Mouse (Mus musculus) kidney, adult 11 months (tissue): ENCODE data around the gene Nt5dc3.
A peak's percentile ranks its signal among the peaks of the same experiment; 100 is the strongest.

ENCODE experiments used
- DNase-seq: peaks from one replicate; pipeline ENCODE4 v3.0.0; 2022

Gene Nt5dc3

DNA sequence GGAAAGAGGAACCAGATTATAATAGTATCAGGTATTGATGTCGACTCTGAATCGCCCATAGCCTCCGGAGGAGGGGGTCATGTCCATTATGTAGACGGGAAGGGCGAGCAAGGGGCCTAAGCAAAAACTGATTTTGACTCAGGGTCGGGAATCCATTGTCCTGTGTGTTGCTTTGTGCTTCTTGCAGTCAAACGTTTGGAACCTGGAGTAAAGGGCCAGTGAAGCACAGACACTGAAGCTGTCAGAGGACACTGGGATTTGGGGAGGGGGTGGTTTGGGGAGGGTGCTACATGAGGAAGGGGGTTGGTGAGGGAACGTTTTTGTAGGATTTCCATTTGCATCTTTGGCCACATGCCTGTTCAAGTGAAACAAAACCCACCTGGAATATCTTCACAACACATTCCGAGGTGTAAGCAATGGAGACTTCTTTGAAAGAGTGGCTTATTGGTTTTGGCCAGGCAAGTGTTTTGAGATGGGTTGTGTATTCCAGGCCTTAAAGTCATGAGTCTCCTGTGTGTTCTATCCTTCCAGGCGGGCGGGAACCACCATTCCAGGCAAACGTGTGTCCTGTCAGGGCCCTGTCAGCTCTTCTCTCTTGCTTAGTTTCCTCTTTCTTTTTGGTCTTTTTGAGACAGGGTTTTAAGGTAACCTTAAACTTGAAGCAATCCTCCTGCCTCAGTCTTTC is 1.2 kb downstream of the Nt5dc3 start:
- DNase-seq: no peak

DNA sequence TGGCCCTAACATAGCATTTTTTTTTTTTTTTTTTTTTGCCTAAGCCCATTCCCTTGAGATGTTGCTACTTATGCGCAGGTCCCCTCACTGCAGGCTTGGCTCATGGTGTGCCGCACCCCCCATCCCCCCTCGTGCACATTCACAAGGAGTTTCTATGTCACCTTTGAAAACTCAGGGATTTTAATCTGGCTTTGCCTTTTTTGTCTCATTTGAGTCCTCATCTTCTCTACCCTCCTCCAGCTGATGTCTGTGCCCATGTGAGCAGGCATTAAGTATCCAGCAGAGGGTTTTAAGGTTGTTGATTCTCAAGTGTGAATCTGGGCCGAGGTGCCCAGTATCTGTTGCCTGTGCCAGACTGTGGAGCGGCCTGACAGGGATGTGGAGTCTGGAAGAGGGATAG is 2.8 kb downstream of the Nt5dc3 start:
- no peak for DNase-seq

DNA sequence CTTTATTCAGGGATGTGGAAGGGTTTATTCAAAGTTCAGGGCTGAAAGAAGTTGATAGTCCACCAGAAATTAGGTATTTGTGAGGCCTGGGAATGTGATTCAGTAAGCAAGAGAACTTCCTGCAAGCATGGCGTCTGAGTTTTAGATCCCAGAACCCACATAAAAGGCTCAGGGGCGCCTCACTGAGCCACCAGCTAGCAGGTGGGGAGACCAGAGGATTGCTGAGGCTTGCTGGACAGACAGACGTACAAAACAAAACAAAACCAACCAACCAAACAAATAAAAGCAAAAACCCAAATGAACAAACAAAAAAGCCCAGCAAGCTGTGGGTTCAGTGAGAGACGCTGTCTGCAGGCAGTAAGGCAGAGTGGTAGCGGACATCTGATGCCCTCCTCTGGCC is 3.9 kb downstream of the Nt5dc3 start:
- DNase-seq: no peak

DNA sequence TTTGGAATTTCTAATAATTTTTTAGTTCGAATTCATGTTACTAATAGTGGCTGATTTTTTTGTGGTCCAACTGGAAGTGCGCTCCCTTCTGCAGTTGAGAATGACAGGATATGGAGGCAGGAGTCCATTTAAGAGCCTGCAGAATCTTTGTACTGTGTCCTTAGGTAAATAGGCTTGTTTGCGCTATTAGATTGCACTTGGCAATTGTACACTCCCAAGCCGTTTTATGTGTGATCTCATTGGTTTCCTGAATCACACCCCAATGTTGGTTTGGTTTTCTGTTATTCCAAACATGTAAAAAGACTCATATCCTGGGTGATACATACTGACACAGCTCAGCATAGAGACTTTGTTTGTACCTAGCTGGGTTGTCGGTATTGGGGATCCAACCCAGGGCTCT is 4.8 kb downstream of the Nt5dc3 start:
- DNase-seq: no peak

DNA sequence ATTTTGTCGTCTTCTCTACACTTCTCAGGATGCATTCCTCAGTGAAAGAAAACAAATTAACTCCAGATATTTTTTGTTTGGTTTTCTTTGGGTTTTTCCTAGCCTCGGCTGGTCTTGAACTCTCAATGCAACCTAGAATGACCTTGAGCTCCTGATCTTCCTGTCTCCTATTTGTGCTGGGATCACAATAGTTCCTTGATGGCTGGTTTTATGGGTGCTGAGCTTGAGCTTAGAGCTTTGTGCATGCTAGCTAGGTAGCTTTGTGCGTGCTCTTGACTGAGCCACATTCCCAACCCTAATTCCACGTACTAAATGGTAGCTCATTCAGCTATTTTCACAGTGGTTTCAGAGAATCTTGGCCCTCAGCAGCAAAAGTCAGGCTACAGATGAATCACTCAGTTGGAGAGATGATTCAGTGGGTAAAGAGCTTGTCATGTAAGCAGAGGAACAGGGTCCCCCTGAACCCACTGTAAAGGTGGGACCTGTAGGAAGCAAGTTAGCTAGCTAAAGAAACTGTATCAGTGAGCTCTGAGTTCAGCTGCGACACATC is 5.4 kb downstream of the Nt5dc3 start:
- DNase-seq: no peak

DNA sequence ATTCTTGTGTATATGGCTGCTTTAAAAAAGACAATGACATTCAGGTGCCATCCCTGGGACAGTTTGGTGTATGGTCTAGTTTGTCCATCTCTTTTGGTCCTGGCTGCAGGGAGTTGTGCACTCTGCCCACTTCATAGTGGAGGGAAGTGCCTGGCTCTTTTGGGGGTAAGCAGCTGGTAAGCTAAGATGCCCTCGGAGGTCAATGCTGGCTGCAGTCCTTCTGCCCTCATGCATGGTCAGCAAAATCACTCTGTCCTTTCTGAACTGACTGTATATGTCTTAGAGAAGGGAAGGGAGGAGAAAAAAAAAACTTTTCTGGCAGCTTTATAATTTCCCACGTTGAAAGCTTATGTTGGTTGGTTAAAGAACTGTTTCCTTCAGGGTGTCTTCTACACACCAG is 6.6 kb downstream of the Nt5dc3 start:
- DNase-seq: peak; percentile 50

DNA sequence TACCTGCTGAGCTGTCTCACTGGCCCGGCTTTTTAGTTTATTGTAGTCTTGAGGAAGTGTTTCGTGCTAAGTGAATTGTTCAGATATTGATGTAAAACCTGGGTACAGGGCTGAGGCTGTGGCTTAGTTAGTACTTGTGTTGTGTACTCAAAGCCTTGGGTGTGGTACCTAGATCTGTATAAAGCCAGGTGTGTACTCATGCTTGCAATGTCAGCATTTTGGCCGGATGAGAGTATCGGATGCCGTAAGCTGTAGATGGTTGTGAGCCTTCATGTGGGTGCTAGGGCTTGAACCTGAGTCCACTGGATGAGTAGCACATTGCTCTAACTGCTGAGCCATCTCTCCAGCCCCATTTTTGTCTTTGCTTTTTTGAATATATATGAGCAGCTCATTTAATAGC is 7.3 kb downstream of the Nt5dc3 start:
- DNase-seq: no peak

DNA sequence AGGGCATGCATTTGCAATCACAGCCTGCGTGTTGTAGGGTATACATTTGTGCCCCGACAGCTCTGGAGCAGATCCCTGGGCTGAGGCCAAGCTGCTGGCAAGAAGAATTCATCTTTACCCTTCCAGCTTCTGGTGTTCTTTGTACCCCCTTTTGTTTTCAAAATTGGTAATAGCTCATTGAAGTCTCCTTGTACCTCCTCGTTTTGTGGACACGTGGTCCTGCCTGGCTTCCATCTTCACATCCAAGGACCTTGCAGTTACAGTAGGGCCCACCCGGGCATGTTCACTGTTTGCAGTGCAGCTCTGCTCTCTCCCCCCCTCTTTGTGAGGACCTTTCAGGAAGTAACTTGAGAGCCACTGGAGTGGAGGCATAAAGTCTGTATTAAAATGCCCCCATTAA is 9.4 kb downstream of the Nt5dc3 start:
- DNase-seq: no peak

DNA sequence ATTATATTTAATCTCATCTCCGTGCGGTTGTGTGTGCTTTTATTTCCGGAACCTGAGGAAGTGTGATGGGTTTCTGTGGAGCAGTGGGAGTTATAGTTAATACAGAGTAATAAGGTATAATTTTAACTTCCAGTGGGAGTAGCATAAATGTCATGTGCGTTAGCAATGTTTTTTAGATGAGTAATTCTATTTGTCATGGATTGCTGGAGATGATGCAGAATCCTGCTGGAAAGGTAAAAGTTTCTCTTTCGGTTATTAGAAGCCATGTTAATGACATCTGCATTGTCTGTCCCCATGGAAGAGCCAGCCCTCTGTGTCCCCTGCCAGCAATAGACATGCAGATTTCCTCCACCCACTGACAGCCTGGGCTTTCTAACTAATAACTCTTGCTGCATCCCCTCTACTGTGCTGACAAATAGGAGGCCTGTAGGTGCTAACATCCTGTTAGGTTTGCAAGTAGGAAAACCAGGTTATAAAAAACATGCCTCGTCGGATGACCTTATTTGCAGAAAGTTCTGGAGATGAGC is 10.4 kb downstream of the Nt5dc3 start:
- no peak for DNase-seq

DNA sequence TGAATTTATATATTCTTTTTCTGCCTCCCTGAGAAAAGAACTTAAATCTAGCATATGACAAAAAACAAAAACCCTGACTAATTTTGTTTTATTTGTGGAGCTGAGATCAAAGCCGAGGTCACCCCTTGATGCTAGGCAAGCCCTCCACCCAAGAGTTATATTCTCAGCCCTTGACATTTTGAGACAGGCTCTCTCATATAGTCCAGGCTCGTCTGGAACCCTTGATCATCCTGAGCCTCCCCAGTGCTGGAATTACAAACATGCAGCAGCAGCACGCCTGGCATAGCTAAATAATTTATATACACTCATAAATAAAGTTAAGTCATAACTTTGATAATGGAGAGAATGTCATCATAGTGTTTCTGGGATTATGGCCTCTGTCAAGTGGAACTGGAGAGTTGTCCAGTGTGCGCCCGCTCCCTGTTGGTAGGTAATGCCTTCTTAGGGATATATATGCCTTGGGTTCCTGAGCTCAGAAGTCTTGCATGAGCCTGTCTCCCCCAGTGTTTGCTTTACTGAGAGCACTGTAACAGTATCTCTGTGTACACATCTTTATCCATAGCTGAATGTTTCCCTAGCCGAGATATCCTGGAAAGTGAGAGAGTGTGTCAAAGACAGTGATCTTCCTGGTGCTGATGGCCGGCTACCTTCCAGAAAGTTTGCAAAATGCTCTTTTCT is 12.8 kb downstream of the Nt5dc3 start:
- DNase-seq: no peak

DNA sequence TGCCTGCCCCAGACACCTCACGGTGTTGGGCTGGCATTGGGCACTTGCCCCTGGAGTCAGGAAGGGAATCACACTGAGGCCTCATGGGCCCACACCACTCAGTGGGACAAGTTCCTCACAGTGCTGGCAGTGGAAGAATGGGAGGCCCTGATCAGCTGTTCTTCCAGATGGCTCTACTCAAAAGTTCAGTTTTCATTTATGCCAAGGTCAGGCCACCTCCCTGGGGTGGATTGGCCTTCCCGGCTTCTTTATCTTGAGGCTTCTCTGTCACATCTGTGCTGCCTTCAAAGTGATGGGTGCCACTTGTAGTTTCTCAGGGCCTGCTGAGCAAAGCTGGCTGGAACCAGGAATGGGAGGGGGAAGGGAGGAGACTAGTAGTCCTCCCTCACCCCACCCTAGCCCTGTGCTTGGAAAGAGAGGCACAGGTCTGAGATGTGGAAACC is 14.7 kb downstream of the Nt5dc3 start:
- DNase-seq: no peak

DNA sequence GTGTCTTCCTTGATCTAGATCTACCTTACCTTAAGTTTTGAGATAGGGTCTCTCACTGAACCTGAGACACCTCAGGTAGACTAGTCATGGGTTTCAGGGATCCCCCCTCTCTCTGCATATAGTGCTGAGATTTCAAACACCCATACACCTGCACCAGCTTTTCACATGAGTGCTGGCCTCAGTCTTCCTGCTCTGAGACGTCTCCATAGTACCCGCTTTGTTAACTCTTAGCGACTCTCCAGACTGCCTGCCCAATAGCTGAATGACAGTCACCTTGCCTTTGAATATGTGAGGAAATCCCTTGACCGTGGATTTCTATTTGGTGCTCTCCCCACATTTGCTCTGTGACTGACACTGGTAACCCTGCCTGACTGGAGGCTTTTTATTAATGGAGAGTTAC is 15.4 kb downstream of the Nt5dc3 start:
- DNase-seq: no peak

DNA sequence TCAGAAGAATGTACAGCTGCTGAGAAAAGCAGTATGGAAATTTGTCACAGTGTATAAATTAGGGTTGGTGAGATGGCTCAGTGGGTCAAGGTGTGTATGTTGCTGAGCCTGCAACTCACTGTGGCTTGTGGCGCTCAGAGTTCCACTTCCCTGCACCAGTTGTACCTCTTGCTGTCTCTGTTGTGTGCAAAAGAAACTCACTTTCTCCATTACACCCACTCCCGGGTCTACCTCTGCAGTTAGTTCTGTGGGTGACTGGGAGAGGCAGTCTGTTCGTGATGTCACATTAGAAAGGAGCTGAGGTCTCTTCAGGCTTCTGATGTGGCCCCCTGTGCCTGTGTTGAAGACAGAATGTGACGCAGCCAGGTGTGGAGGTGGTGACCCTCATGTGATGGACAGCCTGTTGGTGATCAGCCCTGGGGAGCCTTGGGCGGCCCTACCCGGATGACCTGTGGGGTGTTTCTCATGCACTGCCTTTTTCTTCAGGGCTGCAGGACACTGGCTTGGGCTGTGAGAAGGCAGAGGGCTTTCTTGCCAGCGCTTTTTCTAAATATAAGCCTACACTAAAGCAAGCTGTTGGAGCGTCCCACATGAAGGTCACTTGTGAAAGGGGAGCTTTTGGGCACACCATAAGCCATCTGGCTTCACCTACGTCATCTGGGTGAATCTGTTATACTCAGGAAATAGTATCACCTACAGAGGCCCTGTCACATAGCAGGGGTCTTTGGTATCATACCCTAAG is 16.2 kb downstream of the Nt5dc3 start:
- DNase-seq: no peak

DNA sequence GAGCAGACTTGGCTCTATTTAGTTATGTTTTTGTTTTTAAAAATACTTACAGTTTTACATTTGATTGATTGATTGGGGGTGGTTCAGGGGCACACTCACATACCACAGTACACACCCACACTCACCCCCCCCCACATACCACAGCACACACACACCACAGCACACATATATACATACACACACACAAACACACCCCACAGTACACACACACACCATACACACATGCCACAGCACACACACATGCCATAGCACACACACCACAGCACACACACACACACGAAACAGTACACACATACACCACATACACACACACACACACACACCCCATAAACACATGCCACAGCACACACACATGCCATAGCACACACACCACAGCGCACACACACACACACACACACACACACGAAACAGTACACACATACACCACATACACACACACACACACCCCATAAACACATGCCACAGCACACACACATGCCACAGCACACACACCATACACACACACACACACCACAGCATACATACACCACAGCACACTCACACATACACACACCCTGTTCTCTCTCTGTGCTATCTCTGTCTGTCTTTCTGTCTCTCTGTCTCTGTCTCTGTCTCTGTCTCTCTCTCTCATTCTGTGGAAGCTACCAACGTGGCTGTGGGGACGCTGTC is 17.4 kb downstream of the Nt5dc3 start:
- DNase-seq: no peak

DNA sequence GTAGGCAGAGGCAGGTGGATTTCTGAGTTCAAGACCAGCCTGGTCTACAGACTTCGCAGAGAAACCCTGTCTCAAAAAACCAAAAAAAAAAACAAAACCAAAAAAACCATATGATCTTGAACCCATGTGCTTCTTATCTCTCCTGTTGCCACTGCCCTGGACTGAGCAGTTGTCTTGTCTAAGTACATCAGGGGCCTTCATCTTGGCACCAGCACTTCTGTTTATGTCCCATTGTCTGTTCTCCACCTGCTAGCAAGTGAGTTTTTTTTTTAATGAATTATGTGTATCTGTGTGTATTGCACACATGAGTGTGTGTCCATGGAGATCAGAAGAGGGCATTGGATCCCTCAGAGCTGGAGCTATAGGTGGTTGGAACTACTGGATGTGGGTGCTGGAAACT is 28.6 kb downstream of the Nt5dc3 start:
- DNase-seq: no peak

DNA sequence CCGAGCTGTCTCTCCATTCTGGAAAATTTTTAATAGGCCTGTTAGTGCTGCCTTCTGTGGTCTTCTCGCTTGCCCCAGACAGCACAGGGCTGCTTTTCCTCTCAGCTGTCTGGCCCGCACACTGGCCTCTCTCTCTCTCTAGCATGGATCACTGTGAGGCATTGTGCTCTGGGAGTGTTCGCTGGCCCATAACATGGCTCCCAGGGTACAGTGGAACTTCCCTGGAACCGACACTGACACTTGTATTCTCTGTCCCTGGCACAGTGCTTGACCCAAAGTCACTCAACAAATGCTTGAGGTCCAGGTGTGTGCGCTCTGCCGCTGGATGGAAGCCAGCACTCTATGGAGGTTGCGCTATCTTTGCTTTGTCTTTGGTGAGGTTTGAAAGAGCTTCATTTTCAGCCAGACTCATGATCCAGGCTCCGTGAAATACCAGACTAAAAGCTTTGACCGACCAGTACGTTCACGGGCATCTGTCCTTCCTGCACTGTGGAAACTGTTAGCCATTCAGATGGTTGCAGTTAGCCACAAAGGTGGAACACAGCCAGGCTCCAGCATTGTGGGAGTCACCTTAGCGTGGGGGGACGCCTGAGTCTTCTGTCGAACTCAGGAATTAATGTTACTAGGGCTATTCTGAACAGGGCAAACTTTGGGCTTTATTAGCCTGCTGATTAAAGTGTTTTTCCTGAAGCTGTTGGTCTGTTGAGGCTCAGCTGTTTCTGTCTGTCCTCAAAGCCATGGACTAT is 29.4 kb downstream of the Nt5dc3 start:
- no peak for DNase-seq

DNA sequence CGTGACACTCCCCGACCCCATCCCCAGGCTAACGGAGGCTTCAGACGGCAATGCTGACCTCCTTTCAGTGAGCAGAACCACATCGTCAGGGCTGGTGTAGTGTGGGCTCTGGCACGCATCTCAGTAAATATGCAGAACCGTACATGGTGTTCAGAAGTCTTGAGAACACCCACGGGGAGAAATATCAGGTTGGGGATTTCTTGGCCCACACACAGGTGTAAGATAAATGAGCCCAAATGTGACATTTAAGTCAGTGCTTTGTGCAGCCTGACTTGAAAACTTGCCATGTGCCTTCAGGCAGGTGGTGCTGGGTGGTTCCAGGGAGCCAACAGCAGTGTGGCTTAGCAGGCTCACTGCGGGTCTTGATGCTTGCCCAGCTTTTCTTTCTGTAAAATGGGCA is 31.2 kb downstream of the Nt5dc3 start:
- no peak for DNase-seq

DNA sequence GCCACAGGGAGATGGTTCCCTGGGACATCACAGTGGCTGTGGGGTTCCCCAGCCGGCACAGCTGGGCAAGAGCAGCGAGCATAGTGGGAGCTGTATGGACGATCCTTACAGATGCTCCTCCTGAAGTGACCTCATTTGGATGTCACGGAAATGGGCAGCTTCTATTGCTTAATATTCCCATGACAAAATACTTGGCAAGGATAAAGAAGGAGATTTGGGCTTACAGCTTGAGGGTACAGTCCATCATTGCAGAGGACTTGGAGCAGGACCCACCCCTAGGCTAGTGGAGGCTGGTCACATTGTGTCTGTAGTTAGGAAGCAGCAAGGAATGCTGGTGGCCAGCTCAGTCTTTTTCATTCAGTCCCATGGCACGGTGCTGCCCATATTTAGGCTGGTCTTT is 31.8 kb downstream of the Nt5dc3 start:
- DNase-seq: no peak

DNA sequence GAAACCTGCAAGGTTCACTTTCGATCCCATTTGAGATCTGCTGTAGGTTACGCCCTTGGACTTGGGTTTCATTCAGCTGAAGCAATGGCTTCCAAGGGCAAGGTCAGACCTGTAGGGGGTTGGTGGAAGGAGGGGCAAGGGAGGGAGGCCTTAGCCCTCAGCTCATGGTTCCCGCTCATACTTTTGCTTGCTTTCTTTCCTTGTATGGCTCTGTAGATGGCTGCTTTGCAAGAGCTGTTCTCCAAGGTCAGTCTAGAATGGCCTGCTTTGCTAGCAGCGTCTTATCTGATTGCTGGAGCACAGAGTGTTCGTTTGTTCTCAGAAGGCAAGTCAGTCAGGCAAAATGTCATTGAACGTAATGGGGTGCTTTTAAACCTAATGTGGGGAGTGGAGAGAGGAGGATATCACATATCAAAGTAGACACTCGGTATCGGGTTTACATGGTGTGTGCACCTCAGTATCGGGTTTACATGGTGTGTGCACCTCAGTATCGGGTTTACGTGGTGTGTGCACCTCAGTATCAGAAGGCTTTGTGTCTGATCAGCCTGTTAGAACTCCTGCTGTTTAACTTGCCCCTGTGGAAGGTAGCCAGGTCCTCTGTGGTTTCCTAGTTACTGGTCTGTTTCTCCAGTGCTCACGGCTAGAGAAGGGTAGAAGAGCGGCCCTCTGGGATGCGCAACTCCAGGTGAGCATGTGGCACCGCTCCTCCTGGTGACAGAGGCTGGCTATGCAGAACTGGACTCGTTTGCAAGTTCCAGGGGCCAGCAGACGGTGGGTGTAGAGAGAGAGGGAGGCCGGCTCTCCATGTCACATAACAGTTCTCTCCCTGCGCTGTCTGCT is 35.7 kb downstream of the Nt5dc3 start:
- DNase-seq: peak; percentile 60

DNA sequence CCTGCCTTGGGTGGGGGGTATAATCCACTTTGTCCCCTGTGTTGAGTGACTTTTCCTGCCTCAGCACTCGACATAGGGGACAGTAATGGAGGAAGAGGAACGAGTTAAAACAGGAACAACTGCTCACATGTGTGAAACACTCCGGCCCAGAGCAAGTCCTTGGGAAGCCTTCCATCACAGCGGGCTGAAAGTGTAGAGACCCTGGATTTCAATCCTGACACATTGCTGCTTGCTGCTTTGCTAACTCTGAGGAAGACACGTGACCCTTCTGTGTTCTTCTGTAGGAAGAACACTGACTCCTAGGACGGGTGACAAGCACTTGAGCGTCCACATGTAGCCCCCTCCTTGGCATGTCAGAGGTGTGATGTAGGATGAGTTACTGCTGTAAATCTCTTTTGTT is 36.3 kb downstream of the Nt5dc3 start:
- DNase-seq: no peak

DNA sequence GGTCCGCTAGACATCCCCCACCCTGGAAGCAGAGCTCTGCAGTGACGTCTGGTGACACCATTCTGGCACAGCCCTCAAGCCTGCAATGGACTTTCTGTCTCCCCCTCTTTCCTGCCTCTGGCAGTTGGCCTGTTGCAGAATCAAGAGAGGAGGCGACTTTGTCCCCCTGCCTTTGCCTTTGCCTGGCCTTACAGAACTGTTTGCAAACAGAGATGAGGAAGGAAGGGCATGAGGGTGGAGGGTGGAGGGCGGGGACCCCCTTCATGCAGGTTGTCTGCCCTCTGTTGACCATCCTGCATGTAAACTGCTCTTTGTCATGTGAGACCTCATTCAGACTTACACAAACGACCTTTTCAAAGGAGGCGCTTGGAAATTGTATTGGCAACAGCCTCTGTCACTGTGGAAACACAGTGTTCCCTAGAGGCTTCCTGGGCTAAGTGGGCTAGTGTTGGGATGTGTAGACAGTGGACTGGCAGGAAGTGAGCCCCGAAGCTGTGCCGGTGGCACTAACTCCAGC is 40.9 kb downstream of the Nt5dc3 start:
- no peak for DNase-seq
